Mouse (Mus musculus) myocyte (in vitro differentiated cells): ENCODE measurements at regions not wholly inside any gene's neighbourhood (a gene's known extent, or its start where the extent isn't known, plus 50 kb on each side); places are given as distances from the start of the nearest gene placed in this dataset.

Experiments
- CEBPB ChIP-seq: IDR thresholded peaks from 2 replicates; pipeline ENCODE4 v1.6.1; 2011; ENCODE audit warnings: mild to moderate bottlenecking, moderate library complexity; ENCODE audit not compliant: poor library complexity, insufficient read depth, severe bottlenecking
- E2F4 ChIP-seq: IDR thresholded peaks from one replicate; pipeline ENCODE4 v1.6.1; 2011; ENCODE audit warnings: mild to moderate bottlenecking, control low read depth, moderate library complexity; ENCODE audit not compliant: insufficient read depth
- MAX ChIP-seq: IDR thresholded peaks from one replicate; pipeline ENCODE4 v1.6.1; 2011; ENCODE audit warnings: low read depth, mild to moderate bottlenecking, control low read depth
- MYOD1 ChIP-seq, 3 experiments: IDR thresholded peaks; one replicate each; pipeline ENCODE4 v1.6.1; 2011; ENCODE audit warnings: control low read depth in 2 of 3, low read depth in 2 of 3, mild to moderate bottlenecking in 2 of 3, moderate library complexity in 1 of 3; ENCODE audit not compliant: insufficient read length in 2 of 3, control insufficient read depth in 1 of 3
- MYOG ChIP-seq, 3 experiments: IDR thresholded peaks; one replicate each; pipeline ENCODE4 v1.6.1; 2011; ENCODE audit warnings: control low read depth in 2 of 3, low read depth in 2 of 3, mild to moderate bottlenecking in 2 of 3; ENCODE audit not compliant: insufficient read length in 2 of 3, control insufficient read depth in 1 of 3, insufficient read depth in 1 of 3
- POLR2A ChIP-seq: IDR thresholded peaks from one replicate; pipeline ENCODE4 v1.6.1; 2011; ENCODE audit warnings: low read depth, mild to moderate bottlenecking, control low read depth, moderate library complexity; ENCODE audit not compliant: insufficient read length
- POLR2AphosphoS2 ChIP-seq: IDR thresholded peaks from one replicate; pipeline ENCODE4 v1.6.1; 2011; ENCODE audit warnings: low read depth, control low read depth; ENCODE audit not compliant: insufficient read length
- REST ChIP-seq: IDR thresholded peaks from one replicate; pipeline ENCODE4 v1.6.1; 2011; ENCODE audit warnings: mild to moderate bottlenecking, control low read depth, moderate library complexity; ENCODE audit not compliant: insufficient read depth, insufficient read length
- SRF ChIP-seq: IDR thresholded peaks from one replicate; pipeline ENCODE4 v1.6.1; 2011; ENCODE audit warnings: low read depth; ENCODE audit not compliant: control insufficient read depth, insufficient read length
- TCF12 ChIP-seq: IDR thresholded peaks from one replicate; pipeline ENCODE4 v1.6.1; 2011; ENCODE audit warnings: mild to moderate bottlenecking, control low read depth; ENCODE audit not compliant: poor library complexity, insufficient read depth, severe bottlenecking
- TCF3 ChIP-seq: IDR thresholded peaks from one replicate; pipeline ENCODE4 v1.6.1; 2011; ENCODE audit warnings: low read depth, control low read depth; ENCODE audit not compliant: insufficient read length
- USF1 ChIP-seq: IDR thresholded peaks from one replicate; pipeline ENCODE4 v1.6.1; 2011; ENCODE audit warnings: low read depth, mild to moderate bottlenecking, control low read depth, moderate library complexity

- TF ChIP-seq POLR2A (no peak), POLR2AphosphoS2 (no peak), E2F4 (no peak), MAX (no peak), USF1 (no peak), TCF12 (no peak), MYOD1 (IDR thresholded peaks at IDR 0.05; ENCODE audit: control insufficient read depth in 1 of 3, insufficient read length in 2 of 3, low read depth in 2 of 3) (no peak), SRF (no peak), MYOG (IDR thresholded peaks at IDR 0.05; ENCODE audit: control insufficient read depth in 1 of 3, insufficient read depth in 1 of 3, insufficient read length in 2 of 3, low read depth in 2 of 3) (no peak), CEBPB (no peak), TCF3 (no peak), REST (no peak)
These were observed 169.5 kb downstream of the Pou4f1 start for GRCm38 (mm10) chr14:104298312-104298711.
